Mouse (Mus musculus) ZHBTc4 (cell line): ENCODE measurements around the gene Sin3b.

Source experiments
- DNase-seq: peaks from one replicate; pipeline ENCODE4 v3.0.0-alpha.2; 2011; ENCODE audit warnings: low read depth, low spot score

The Sin3b gene

GRCm38 (mm10) chr8:72753165-72753564 is 30.1 kb downstream of the Sin3b start:
- no peak for DNase-seq

- no peak for DNase-seq
Observed at GRCm38 (mm10) chr8:72753781-72754180, 30.7 kb downstream of the Sin3b start.

GRCm38 (mm10) chr8:72756031-72756430 is 32.9 kb downstream of the Sin3b start:
- DNase-seq = no peak

- DNase-seq = peak; percentile 41
Observed at GRCm38 (mm10) chr8:72756771-72757390, 33.8 kb downstream of the Sin3b start.

- no peak for DNase-seq
Observed at GRCm38 (mm10) chr8:72757426-72758195, 34.5 kb downstream of the Sin3b start.

GRCm38 (mm10) chr8:72758310-72758709 is 35.2 kb downstream of the Sin3b start:
- no peak for DNase-seq

- no peak for DNase-seq
Observed at GRCm38 (mm10) chr8:72760216-72760615, 37.1 kb downstream of the Sin3b start.

- no peak for DNase-seq
Observed at GRCm38 (mm10) chr8:72761322-72762051, 38.4 kb downstream of the Sin3b start, which contains the start of gene F2rl3. Gene F2rl3 (plus strand): TSS chr8:72761880.

- no peak for DNase-seq
Observed at GRCm38 (mm10) chr8:72762306-72762705, 39.2 kb downstream of the Sin3b start.

GRCm38 (mm10) chr8:72765696-72766095 is 42.6 kb downstream of the Sin3b start:
- peak; percentile 74 for DNase-seq

GRCm38 (mm10) chr8:72766777-72767176 is 43.7 kb downstream of the Sin3b start:
- DNase-seq = no peak

GRCm38 (mm10) chr8:72777797-72778196 is 54.7 kb downstream of the Sin3b start:
- DNase-seq = no peak

GRCm38 (mm10) chr8:72780644-72781043 is 57.6 kb downstream of the Sin3b start:
- no peak for DNase-seq

- DNase-seq = no peak
Observed at GRCm38 (mm10) chr8:72801583-72801982, 78.5 kb downstream of the Sin3b start.
